Mouse (Mus musculus) neural tube, embryonic 14.5 days (tissue): ENCODE results near the gene Zfp784. TPM values are rescaled to one million over a fixed set of nuclear protein-coding genes. Genes with fewer than 3 reads are reported as not detected.

Source experiments
- ATAC-seq: fragments of 200-750 bp; cut with Nextera tagmentation; 2 replicates; pipeline ENCODE4 v1.8.0; 2017; ENCODE audit warnings: low read depth, mild to moderate bottlenecking, moderate TSS enrichment, moderate library complexity
- H3K27ac ChIP-seq: fragments of 300-500 bp; sonication (generic); 2 replicates; pipeline ENCODE4 v1.5.1; 2014; ENCODE audit warnings: low read depth, mild to moderate bottlenecking, control low read depth, low read length, moderate library complexity, mixed read lengths
- H3K27me3 ChIP-seq: fragments of 300-500 bp; sonication (generic); 2 replicates; pipeline ENCODE4 v1.6.1; 2014; ENCODE audit warnings: low read length; ENCODE audit not compliant: control insufficient read depth, insufficient read depth
- H3K36me3 ChIP-seq: fragments of 300-500 bp; sonication (generic); 2 replicates; pipeline ENCODE4 v1.6.1; 2014; ENCODE audit warnings: low read length, mixed read lengths; ENCODE audit not compliant: control insufficient read depth, insufficient read depth
- H3K4me1 ChIP-seq: fragments of 300-500 bp; sonication (generic); 2 replicates; pipeline ENCODE4 v1.6.1; 2014; ENCODE audit warnings: low read length; ENCODE audit not compliant: control insufficient read depth, insufficient read depth
- H3K4me2 ChIP-seq: fragments of 300-500 bp; sonication (generic); 2 replicates; pipeline ENCODE4 v1.6.1; 2014; ENCODE audit warnings: mild to moderate bottlenecking, low read depth, low read length, control low read depth
- H3K4me3 ChIP-seq: fragments of 300-500 bp; sonication (generic); 2 replicates; pipeline ENCODE4 v1.5.1; 2014; ENCODE audit warnings: low read depth, low read length, control low read depth, mixed read lengths
- H3K9ac ChIP-seq: fragments of 300-500 bp; sonication (generic); replicated peaks from 2 replicates; pipeline ENCODE4 v1.6.1; 2014; ENCODE audit warnings: low read depth, mild to moderate bottlenecking, control low read depth, low read length, mixed read lengths
- H3K9me3 ChIP-seq: fragments of 300-500 bp; sonication (generic); 2 replicates; pipeline ENCODE4 v1.6.1; 2016; ENCODE audit warnings: low read length; ENCODE audit not compliant: control insufficient read depth
- WGBS: fragments of 180-500 bp; shearing (Covaris S2); extraction: QIAGEN DNeasy Blood & Tissue Kit; methylation state at CpG from one replicate; pipeline ENCODE4 v1.1.7; 2014; 5-methylcytosine and 5-hydroxymethylcytosine counted together
- polyA plus RNA-seq: library from polyadenylated mRNA; unstranded; fragments of >200 nt; fragmentation: Nextera tagmentation; extraction: Ambion mirVana; gene quantifications from 2 replicates; pipeline ENCODE4 v1.2.1, GENCODE M21; 2014

Zfp784 gene
- polyA plus RNA-seq, 1 experiment from 2014 or later: 8.5 TPM

- Histone ChIP-seq H3K4me2 (no peak overlapping the region), H3K9me3 (0 out of 2 replicates have a peak, but pooled peaks cover 1% of the 10 kb centered on the region), H3K9ac (no peak overlapping the region), H3K27me3 (no peaks in the 10 kb centered on the region), H3K4me1 (peaks cover 9% of the 10 kb centered on the region; the same call in 1 of the 2 replicates), H3K27ac (no peak overlapping the region), H3K36me3 (peaks cover 26% of the 10 kb centered on the region), H3K4me3 (no peak overlapping the region)
- no peak for ATAC-seq
- WGBS: 97% methylated on average over 9 of the region's 9 CpGs
Measured at GRCm38 (mm10) chr7:5036136-5036535, 2.1 kb downstream of the Zfp784 start.

- WGBS: 97% methylated on average over 17 of the region's 17 CpGs
- Histone ChIP-seq H3K4me2 (no peak overlapping the region), H3K36me3 (peaks cover 31% of the 10 kb centered on the region)
Measured at GRCm38 (mm10) chr7:5035628-5036027, 2.6 kb downstream of the Zfp784 start.

GRCm38 (mm10) chr7:5033818-5034217 is 4.4 kb downstream of the Zfp784 start, which contains the start of gene 4632433K11Rik:
4632433K11Rik (plus strand) TSS chr7:5034118.
- no peak within 1 kb of the TSS for H3K27ac ChIP-seq
- H3K9ac ChIP-seq: no peak within 1 kb of the TSS
- peaks cover 48% of the 10 kb centered on the region for H3K36me3 ChIP-seq
- H3K27me3 ChIP-seq: no peaks in the 10 kb centered on the region
- H3K9me3 ChIP-seq: peaks cover 14% of the 10 kb centered on the region
- H3K4me1 ChIP-seq: peaks cover 4% of the 10 kb centered on the region; the same call in 1 of the 2 replicates
- no peak for ATAC-seq
- no peak within 1 kb of the TSS for H3K4me2 ChIP-seq
- WGBS: 91% methylated on average over 3 of the region's 3 CpGs
- no peak within 1 kb of the TSS for H3K4me3 ChIP-seq

More at GRCm38 (mm10) chr7:5035628-5036027, 2.6 kb downstream of the Zfp784 start:
- Histone ChIP-seq H3K4me1 (peaks cover 9% of the 10 kb centered on the region; the same call in 1 of the 2 replicates), H3K4me3 (no peak overlapping the region), H3K27ac (no peak overlapping the region), H3K9me3 (peaks cover 4% of the 10 kb centered on the region; the same call in 1 of the 2 replicates), H3K9ac (no peak overlapping the region), H3K27me3 (no peaks in the 10 kb centered on the region)
- no peak for ATAC-seq

GRCm38 (mm10) chr7:5031496-5031895 is 6.8 kb downstream of the Zfp784 start:
- Histone ChIP-seq H3K4me2 (no peak overlapping the region), H3K4me1 (no peaks in the 10 kb centered on the region), H3K9me3 (peaks cover 14% of the 10 kb centered on the region), H3K27ac (no peak overlapping the region), H3K4me3 (no peak overlapping the region), H3K9ac (no peak overlapping the region), H3K27me3 (no peaks in the 10 kb centered on the region), H3K36me3 (peaks cover 52% of the 10 kb centered on the region)
- 77% methylated on average over 45 of the region's 46 CpGs for WGBS
- ATAC-seq: no peak

GRCm38 (mm10) chr7:5030554-5031275 is 7.5 kb downstream of the Zfp784 start:
- H3K4me3 ChIP-seq: no peak overlapping the region
- H3K27me3 ChIP-seq: no peaks in the 10 kb centered on the region
- no peak overlapping the region for H3K9ac ChIP-seq
- H3K4me1 ChIP-seq: no peaks in the 10 kb centered on the region
- H3K27ac ChIP-seq: no peak overlapping the region
- 82% methylated on average over 63 of the region's 63 CpGs for WGBS
- H3K4me2 ChIP-seq: no peak overlapping the region
- peaks cover 14% of the 10 kb centered on the region for H3K9me3 ChIP-seq
- peaks cover 50% of the 10 kb centered on the region for H3K36me3 ChIP-seq
- ATAC-seq: no peak

GRCm38 (mm10) chr7:5029946-5030345 is 8.3 kb downstream of the Zfp784 start:
- no peaks in the 10 kb centered on the region for H3K4me1 ChIP-seq
- H3K36me3 ChIP-seq: peaks cover 46% of the 10 kb centered on the region
- no peaks in the 10 kb centered on the region for H3K27me3 ChIP-seq
- H3K27ac ChIP-seq: no peak overlapping the region
- no peak for ATAC-seq
- no peak overlapping the region for H3K4me2 ChIP-seq
- peaks cover 14% of the 10 kb centered on the region for H3K9me3 ChIP-seq
- WGBS: 91% methylated on average over 21 of the region's 21 CpGs
- no peak overlapping the region for H3K9ac ChIP-seq
- H3K4me3 ChIP-seq: no peak overlapping the region

GRCm38 (mm10) chr7:5029543-5029942 is 8.7 kb downstream of the Zfp784 start:
- Histone ChIP-seq H3K4me1 (no peaks in the 10 kb centered on the region), H3K9me3 (peaks cover 14% of the 10 kb centered on the region), H3K27ac (no peak overlapping the region), H3K36me3 (peaks cover 46% of the 10 kb centered on the region), H3K4me2 (no peak overlapping the region), H3K4me3 (no peak overlapping the region), H3K9ac (no peak overlapping the region), H3K27me3 (no peaks in the 10 kb centered on the region)
- no peak for ATAC-seq
- 95% methylated on average over 22 of the region's 22 CpGs for WGBS

GRCm38 (mm10) chr7:5021197-5021596 is 17.0 kb downstream of the Zfp784 start:
- WGBS: 58% methylated on average over 5 of the region's 5 CpGs
- Histone ChIP-seq H3K36me3 (peaks cover 9% of the 10 kb centered on the region; the same call in 1 of the 2 replicates), H3K9ac (peak overlapping the region; percentile 96), H3K27me3 (no peaks in the 10 kb centered on the region), H3K4me1 (peaks cover 7% of the 10 kb centered on the region), H3K9me3 (no peaks in the 10 kb centered on the region), H3K4me2 (peak overlapping the region; percentile 83), H3K4me3 (peak overlapping the region; percentile 81), H3K27ac (peak overlapping the region; percentile 92; the same call in 1 of the 2 replicates)
- no peak for ATAC-seq

GRCm38 (mm10) chr7:5020685-5021084 is 17.6 kb downstream of the Zfp784 start:
- Histone ChIP-seq H3K27ac (peak overlapping the region; percentile 92), H3K4me1 (peaks cover 7% of the 10 kb centered on the region), H3K36me3 (peaks cover 9% of the 10 kb centered on the region; the same call in 1 of the 2 replicates), H3K9ac (peak overlapping the region; percentile 96), H3K27me3 (no peaks in the 10 kb centered on the region), H3K4me3 (peak overlapping the region; percentile 81), H3K9me3 (no peaks in the 10 kb centered on the region), H3K4me2 (peak overlapping the region; percentile 83)
- WGBS: under 1% methylated on average over 14 of the region's 15 CpGs
- ATAC-seq: peak; percentile 9
